Mouse (Mus musculus): Measurements from ENCODE around the gene Dph5. TPM values are rescaled to one million over a fixed set of nuclear protein-coding genes. Genes with fewer than 3 reads are reported as not detected.

The Dph5 gene
- total RNA-seq, 2 experiments from 2014 or later = 6.5 to 6.9 TPM

Small RNAs within 50 kb of the gene (microRNA-seq; reads per million reads assigned to microRNA genes)
- gene Mir669n (ENCODE audit: borderline number of aligned reads in 2 of 2) = 0 reads per million in 2 experiments

Other genes starting within 250 kb of the Dph5 start
- 10 to 100 TPM; 48.3 to 50.2 TPM for gene S1pr1, start 172.8 kb upstream of the Dph5 start, total RNA-seq (2021)
- 10 to 100 TPM; 11.6 to 14.8 TPM for gene Slc30a7, start 119.6 kb downstream of the Dph5 start, total RNA-seq (2021)
- gene Extl2, start 119.6 kb downstream of the Dph5 start, total RNA-seq (2021) = 10 to 100 TPM; 14.1 to 14.5 TPM
- gene Vcam1, start 241.9 kb downstream of the Dph5 start, total RNA-seq (2021) = 10 to 100 TPM; 15.0 to 15.6 TPM

Data from heart, postnatal 36 days (tissue).